Mouse (Mus musculus): ENCODE results near the gene Gpr3. TPM values are rescaled to one million over a fixed set of nuclear protein-coding genes. Genes with fewer than 3 reads are reported as not detected.

Gene Gpr3
- total RNA-seq, 1 experiment from 2014 or later, result 0.19 TPM

DNA sequence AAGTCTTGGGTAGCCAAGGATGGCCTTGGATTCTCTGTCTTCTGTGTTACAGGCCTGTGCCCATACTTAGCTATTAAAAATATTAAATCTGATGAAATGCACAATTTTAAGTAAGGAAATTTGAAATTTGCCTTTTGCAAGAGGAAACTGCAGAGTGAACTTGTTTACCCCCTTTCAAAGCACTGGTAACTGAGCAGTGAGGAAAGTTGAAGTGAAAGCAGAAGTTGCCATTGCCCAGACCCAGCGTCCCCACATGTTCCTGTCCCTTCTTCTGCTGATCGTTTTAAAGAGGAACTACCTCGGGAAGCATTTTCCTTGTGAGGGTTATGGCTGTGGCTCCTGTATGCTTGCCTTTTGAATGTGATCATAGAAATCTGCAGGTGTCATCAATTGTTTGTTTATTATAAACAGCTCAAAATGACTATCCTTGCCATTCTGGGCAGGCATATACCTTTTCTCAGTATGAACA is 42.2 kb downstream of the Gpr3 start:
- no peak for DNase-seq

- DNase-seq, result peak; percentile 25
Observed at GRCm38 (mm10) chr4:133169237-133170055, 42.9 kb downstream of the Gpr3 start.

GRCm38 (mm10) chr4:133166773-133167172 is 45.6 kb downstream of the Gpr3 start:
- DNase-seq, result no peak

DNA sequence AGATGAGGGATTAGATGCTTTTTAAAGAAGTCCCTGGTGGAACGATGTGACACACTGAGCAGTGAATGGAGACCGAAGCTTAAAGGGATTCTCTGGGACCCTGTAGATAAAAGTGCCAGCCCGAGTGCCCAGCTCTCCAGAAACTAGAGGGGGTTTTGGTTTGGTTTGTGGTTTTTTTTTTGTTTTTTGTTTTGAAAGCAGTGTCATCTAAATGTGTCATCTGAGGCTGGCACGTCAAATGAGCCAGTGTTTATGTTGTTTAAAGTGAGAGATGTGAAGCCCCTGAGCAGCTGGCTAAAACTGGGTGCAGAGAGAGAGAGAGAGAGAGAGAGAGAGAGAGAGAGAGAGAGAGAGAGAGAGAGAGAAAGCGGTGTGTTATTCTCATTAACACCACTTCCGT is 50.1 kb downstream of the Gpr3 start:
- no peak for DNase-seq

GRCm38 (mm10) chr4:133160821-133161220 is 51.5 kb downstream of the Gpr3 start:
- no peak for DNase-seq

DNA sequence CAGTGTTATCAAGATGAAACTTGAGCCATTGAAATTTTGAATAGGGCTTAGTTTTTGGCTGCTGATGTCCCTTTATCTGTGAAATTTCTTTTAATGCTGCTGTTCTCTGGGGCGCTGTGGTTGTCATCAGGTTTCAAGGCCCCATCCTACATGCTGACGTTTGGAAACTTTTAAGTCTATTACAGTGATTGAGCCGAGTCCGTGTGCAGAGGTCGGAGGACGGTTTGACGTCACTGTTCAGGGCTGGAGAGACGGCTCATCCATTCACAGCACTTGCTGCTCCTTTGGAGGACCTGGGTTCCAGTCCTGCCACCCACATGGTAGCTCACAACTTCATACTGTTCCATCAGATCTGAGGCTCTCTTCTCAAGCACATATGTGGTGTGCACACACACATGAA is 52.1 kb downstream of the Gpr3 start:
- no peak for DNase-seq

GRCm38 (mm10) chr4:133159646-133160045 is 52.7 kb downstream of the Gpr3 start:
- DNase-seq, result peak; percentile 51

Small RNA genes lying within 50 kb of the gene (microRNA-seq; reads per million reads assigned to microRNA genes)
- 0.76 to 0.85 reads per million in 2 experiments for gene Mir7017

Other genes starting within 250 kb of the Gpr3 start
- gene Fgr, start 238.4 kb downstream of the Gpr3 start, total RNA-seq (2021), result 0.78 and 1.8 TPM in 2 replicates
- 65.0 and 71.9 TPM in 2 replicates for gene Ahdc1, start 201.3 kb downstream of the Gpr3 start, total RNA-seq (2021)
- gene Wasf2, start 82.0 kb downstream of the Gpr3 start, total RNA-seq (2021), result 117 and 150 TPM in 2 replicates
- 2.4 and 5.0 TPM in 2 replicates for gene Cd164l2, start 405 bp downstream of the Gpr3 start, total RNA-seq (2021)
- 35.3 and 61.4 TPM in 2 replicates for gene Map3k6, start 28.3 kb upstream of the Gpr3 start, total RNA-seq (2021)
- gene Sytl1, start 50.6 kb upstream of the Gpr3 start, total RNA-seq (2021), result 5.3 and 6.2 TPM in 2 replicates
- 48.7 and 55.0 TPM in 2 replicates for gene Tmem222, start 65.3 kb upstream of the Gpr3 start, total RNA-seq (2021)
- 53.3 and 55.1 TPM in 2 replicates for gene Wdtc1, start 140.9 kb upstream of the Gpr3 start, total RNA-seq (2021)
- gene Slc9a1, start 157.2 kb upstream of the Gpr3 start, total RNA-seq (2021), result 46.4 and 49.9 TPM in 2 replicates